In the genomic region with DNA sequence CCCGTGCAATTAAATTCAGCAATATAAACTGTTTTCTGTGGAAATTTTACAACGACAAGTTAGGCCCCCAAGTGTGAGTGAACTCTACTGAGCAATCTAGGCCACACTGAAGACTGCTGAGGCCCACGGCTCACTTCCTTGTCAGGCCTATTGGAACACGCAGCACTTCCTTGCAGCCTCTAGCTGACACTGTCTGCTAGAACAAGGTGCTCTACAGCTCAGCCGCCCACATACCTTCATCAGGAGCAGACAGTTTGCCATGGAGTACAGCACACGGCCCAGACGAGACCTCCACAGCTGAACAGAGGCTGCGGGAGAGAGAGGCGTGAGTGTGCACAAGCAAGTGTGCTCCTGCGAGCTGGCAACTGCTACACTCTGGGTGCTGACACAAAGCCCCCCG, we compare ENCODE assay signal across 9 mouse cellular contexts. TPM values are rescaled to one million over a fixed set of nuclear protein-coding genes. Genes with fewer than 3 reads are reported as not detected.
A peak's percentile ranks its signal among the peaks of the same experiment; 100 is the strongest.
DNase-seq lines count a peak whose midpoint lies in the region; ATAC-seq lines count a peak whose summit lies in the region.
"Had no signal": no experiment of that assay in that cellular context is flagged by ENCODE, and none has a peak within 500 bp of the region (broad histone marks: within the 10 kb centered on the region; RNA-seq: fewer than 3 reads in every experiment).

No protein-coding gene starts in this region.

- peaks cover 6% of the 10 kb centered on the region; the same call in 1 of the 2 replicates for H3K36me3 ChIP-seq in hindbrain, embryonic 16.5 days (ENCODE audit: control insufficient read depth, insufficient read depth, low read length)
- H3K36me3 ChIP-seq in midbrain, embryonic 16.5 days (ENCODE audit: control insufficient read depth, insufficient read depth, low read length), result no peaks in the 10 kb centered on the region

- DNase-seq in left cerebral cortex, adult 11 months (ENCODE audit: low spot score), result peak; percentile 68
- DNase-seq in left cerebral cortex, postnatal 10 days (ENCODE audit: extremely low spot score in 1 of 2, low spot score in 2 of 2), result no peak
- peak; percentile 87 for DNase-seq in brain, adult 2 months (ENCODE audit: low read depth, low spot score)
- no peak for DNase-seq in kidney, adult 8-10 months
- no peak for DNase-seq in gastrocnemius, adult 8-10 months (ENCODE audit: low spot score in 2 of 2)
- no peak for DNase-seq in adrenal gland, postnatal 25 days

- no peak overlapping the region for H3K4me2 ChIP-seq in hindbrain, embryonic 16.5 days (ENCODE audit: low read length)
- no peak overlapping the region for H3K4me2 ChIP-seq in midbrain, embryonic 16.5 days (ENCODE audit: low read length)
- H3K4me2 ChIP-seq: lung, embryonic 15.5 days had no signal

- no peaks in the 10 kb centered on the region for H3K9me3 ChIP-seq in hindbrain, embryonic 16.5 days (ENCODE audit: control insufficient read depth, low read length)
- H3K9me3 ChIP-seq in midbrain, embryonic 16.5 days (replicated peaks; ENCODE audit: control insufficient read depth, low read length, poor library complexity, severe bottlenecking), result no peaks in the 10 kb centered on the region
- H3K9me3 ChIP-seq: lung, embryonic 15.5 days had no signal

- peak overlapping the region; percentile 39 for H3K9ac ChIP-seq in hindbrain, embryonic 16.5 days (ENCODE audit: low read depth, low read length)
- H3K9ac ChIP-seq in midbrain, embryonic 16.5 days (ENCODE audit: low read depth, low read length), result no peak overlapping the region
- H3K9ac ChIP-seq: lung, embryonic 15.5 days had no signal

- peak overlapping the region; percentile 61 for H3K27ac ChIP-seq in hindbrain, embryonic 16.5 days (ENCODE audit: low read depth, low read length)
- H3K27ac ChIP-seq in midbrain, embryonic 16.5 days (ENCODE audit: low read length), result peak overlapping the region; percentile 92
- H3K27ac ChIP-seq: lung, embryonic 15.5 days had no signal

- 81% methylated on average over 11 of the region's 11 CpGs for WGBS in hindbrain, embryonic 16.5 days
- 89% methylated on average over 11 of the region's 11 CpGs for WGBS in midbrain, embryonic 16.5 days

- H3K27me3 ChIP-seq in hindbrain, embryonic 16.5 days (replicated peaks; ENCODE audit: control insufficient read depth, insufficient read depth, low read length), result no peaks in the 10 kb centered on the region
- H3K27me3 ChIP-seq in midbrain, embryonic 16.5 days (ENCODE audit: control insufficient read depth, insufficient read depth, low read depth, low read length), result no peaks in the 10 kb centered on the region
- H3K27me3 ChIP-seq: lung, embryonic 15.5 days had no signal

- no peak for ATAC-seq in hindbrain, embryonic 16.5 days
- ATAC-seq in midbrain, embryonic 16.5 days, result no peak

- H3K4me3 ChIP-seq in hindbrain, embryonic 16.5 days (ENCODE audit: low read length), result no peak overlapping the region
- H3K4me3 ChIP-seq in midbrain, embryonic 16.5 days (ENCODE audit: low read depth, low read length), result no peak overlapping the region
- H3K4me3 ChIP-seq: lung, embryonic 15.5 days had no signal

- intact Hi-C loops in left cerebral cortex, postnatal 10 days (cut with DNase I), result loop anchor here (10.0 kb wide), 1 partner anchor 433 kb away; no protein-coding TSS in a partner anchor

- peaks cover 29% of the 10 kb centered on the region for H3K4me1 ChIP-seq in hindbrain, embryonic 16.5 days (ENCODE audit: control insufficient read depth, insufficient read depth, low read depth, low read length)
- peaks cover 25% of the 10 kb centered on the region for H3K4me1 ChIP-seq in midbrain, embryonic 16.5 days (ENCODE audit: control insufficient read depth, insufficient read depth, low read length)
- H3K4me1 ChIP-seq: lung, embryonic 15.5 days had no signal

RNA-seq across cellular contexts. Expression of gene Adi1, which starts 26.3 kb away (rescaled TPM):
- 10 to 100 TPM; 11.9 to 15.9 TPM for total RNA-seq in left cerebral cortex, postnatal 10 days (2021)
- polyA plus RNA-seq in hindbrain, embryonic 16.5 days (2015; fragmentation: Nextera tagmentation; extraction: Ambion mirVana), result 28.6 and 32.1 TPM in 2 replicates
- 24.6 and 24.9 TPM in 2 replicates for polyA plus RNA-seq in midbrain, embryonic 16.5 days (2015; fragmentation: Nextera tagmentation; extraction: Ambion mirVana)
- total RNA-seq in gastrocnemius, adult 8-10 months (2022), result 100 to 1,000 TPM in 2 of 4 experiments, 10 to 100 TPM in 2; 81.5 to 137 (median 98.1) TPM
- 79.7 and 98.2 TPM in 2 replicates for total RNA-seq in adrenal gland, postnatal 25 days (2021)

RNA-seq across cellular contexts. Expression of gene Trappc12, which starts 49.0 kb away (rescaled TPM):
- total RNA-seq in left cerebral cortex, postnatal 10 days (2021), result 10 to 100 TPM; 51.2 to 52.9 TPM
- polyA plus RNA-seq in hindbrain, embryonic 16.5 days (2015; fragmentation: Nextera tagmentation; extraction: Ambion mirVana), result 41.4 and 43.1 TPM in 2 replicates
- 43.1 and 43.6 TPM in 2 replicates for polyA plus RNA-seq in midbrain, embryonic 16.5 days (2015; fragmentation: Nextera tagmentation; extraction: Ambion mirVana)
- total RNA-seq in gastrocnemius, adult 8-10 months (2022), result 10 to 100 TPM; 17.1 to 18.7 (median 18.0) TPM
- total RNA-seq in adrenal gland, postnatal 25 days (2021), result 38.1 and 48.8 TPM in 2 replicates

RNA-seq across cellular contexts. Expression of gene Eipr1, which starts 50.3 kb away (rescaled TPM):
- 10 to 100 TPM; 51.4 to 57.0 TPM for total RNA-seq in left cerebral cortex, postnatal 10 days (2021)
- 68.3 and 71.7 TPM in 2 replicates for polyA plus RNA-seq in hindbrain, embryonic 16.5 days (2015; fragmentation: Nextera tagmentation; extraction: Ambion mirVana)
- polyA plus RNA-seq in midbrain, embryonic 16.5 days (2015; fragmentation: Nextera tagmentation; extraction: Ambion mirVana), result 69.7 and 70.7 TPM in 2 replicates
- 1 to 10 TPM; 6.5 to 8.3 (median 7.5) TPM for total RNA-seq in gastrocnemius, adult 8-10 months (2022)
- total RNA-seq in adrenal gland, postnatal 25 days (2021), result 17.2 and 18.1 TPM in 2 replicates

RNA-seq across cellular contexts. Expression of gene Rnaseh1, which starts 51.9 kb away (rescaled TPM):
- 10 to 100 TPM; 10.9 to 12.6 TPM for total RNA-seq in left cerebral cortex, postnatal 10 days (2021)
- polyA plus RNA-seq in hindbrain, embryonic 16.5 days (2015; fragmentation: Nextera tagmentation; extraction: Ambion mirVana), result 22.7 and 23.0 TPM in 2 replicates
- 22.4 and 25.8 TPM in 2 replicates for polyA plus RNA-seq in midbrain, embryonic 16.5 days (2015; fragmentation: Nextera tagmentation; extraction: Ambion mirVana)
- 1 to 10 TPM; 5.1 to 8.7 (median 7.2) TPM for total RNA-seq in gastrocnemius, adult 8-10 months (2022)
- total RNA-seq in adrenal gland, postnatal 25 days (2021), result 16.1 and 19.6 TPM in 2 replicates

Comparison
In these comparisons a context has a peak if more than half of its experiments do, and no peak if none do; other contexts are left out.
1. DNase-seq: peak in left cerebral cortex, adult 11 months (single experiment) and brain, adult 2 months (single experiment); none in left cerebral cortex, postnatal 10 days (0 of 2), kidney, adult 8-10 months (0 of 2), gastrocnemius, adult 8-10 months (0 of 2) and adrenal gland, postnatal 25 days (single experiment).